Mouse (Mus musculus) heart, adult 11 months (tissue): ENCODE measurements at regions not wholly inside any gene's neighbourhood (a gene's known extent, or its start where the extent isn't known, plus 50 kb on each side); places are given as distances from the start of the nearest gene placed in this dataset.

ENCODE experiments used
- DNase-seq: peaks from one replicate; pipeline ENCODE4 v3.0.0; 2022

GRCm38 (mm10) chr9:89788651-89789050 lies 50.4 kb upstream of the Ankrd34c start:
- DNase-seq = peak; percentile 63
